Mouse (Mus musculus): ENCODE results near the gene Ctrb1. TPM values are rescaled to one million over a fixed set of nuclear protein-coding genes. Genes with fewer than 3 reads are reported as not detected.

Ctrb1 gene
- total RNA-seq (2023): 0.69 to 1.4 TPM (median 1.3 TPM) in 3 of 4 replicates, not detected in the other

GRCm38 (mm10) chr8:111690960-111691445 is at the start of gene Ctrb1:
Ctrb1 (minus strand) TSS chr8:111691010.

GRCm38 (mm10) chr8:111643264-111644141 is 47.3 kb downstream of the Ctrb1 start, which contains the start of gene Zfp1:
Zfp1 (plus strand) TSS chr8:111643401.

Other genes with a start within 250 kb of the Ctrb1 start
- 12.6 to 16.0 TPM (median 14.4 TPM) in 4 replicates for gene Wdr59, start 168.9 kb downstream of the Ctrb1 start, total RNA-seq (2023)
- 23.6 to 35.8 TPM (median 26.0 TPM) in 4 replicates for gene Znrf1, start 154.9 kb downstream of the Ctrb1 start, total RNA-seq (2023)
- 0.26 to 0.49 TPM (median 0.40 TPM) in 4 replicates for gene Ldhd, start 60.6 kb downstream of the Ctrb1 start, total RNA-seq (2023)
- gene Zfp1, start 47.6 kb downstream of the Ctrb1 start, total RNA-seq (2023): 17.2 to 21.1 TPM (median 19.0 TPM) in 4 replicates
- gene Bcar1, start 52.8 kb upstream of the Ctrb1 start, total RNA-seq (2023): 0.28 to 0.79 TPM (median 0.56 TPM) in 4 replicates
- 36.6 to 44.2 TPM (median 39.9 TPM) in 4 replicates for gene Cfdp1, start 163.3 kb upstream of the Ctrb1 start, total RNA-seq (2023)
- 3.2 to 4.1 TPM (median 3.7 TPM) in 4 replicates for gene Tmem170, start 185.7 kb upstream of the Ctrb1 start, total RNA-seq (2023)
- not detected in 4 replicates for gene Chst5, start 219.4 kb upstream of the Ctrb1 start, total RNA-seq (2023)
- 3.0 to 4.5 TPM (median 3.8 TPM) in 4 replicates for gene Tmem231, start 242.9 kb upstream of the Ctrb1 start, total RNA-seq (2023)
- 110 to 123 TPM (median 118 TPM) in 4 replicates for gene Gabarapl2, start 249.7 kb upstream of the Ctrb1 start, total RNA-seq (2023)